Mouse (Mus musculus) ES-E14 (cell line): ENCODE data around the gene Trim9.

ENCODE experiments used
- CHD2 ChIP-seq: IDR thresholded peaks from 2 replicates; pipeline ENCODE4 v1.6.1; 2014; ENCODE audit warnings: mild to moderate bottlenecking, low read depth, low read length, inconsistent platforms
- HCFC1 ChIP-seq: IDR thresholded peaks from 2 replicates; pipeline ENCODE4 v1.6.1; 2012; ENCODE audit warnings: low read length, inconsistent platforms, borderline replicate concordance; ENCODE audit not compliant: insufficient read depth
- MAFK ChIP-seq: IDR thresholded peaks from 2 replicates; pipeline ENCODE4 v1.6.1; 2014; ENCODE audit warnings: mild to moderate bottlenecking, low read depth, low read length, inconsistent platforms; ENCODE audit not compliant: insufficient read depth
- ZC3H11A ChIP-seq: IDR thresholded peaks from 2 replicates; pipeline ENCODE4 v1.6.1; 2012; ENCODE audit warnings: low read depth, mild to moderate bottlenecking, inconsistent platforms, low read length, borderline replicate concordance
- ZNF384 ChIP-seq: IDR thresholded peaks from 2 replicates; pipeline ENCODE4 v1.6.1; 2012; ENCODE audit warnings: low read depth, low read length, inconsistent platforms

GRCm38 (mm10) chr12:70326393-70326792, 21.0 kb downstream of the Trim9 start:
- TF ChIP-seq CHD2 (no peak), ZNF384 (no peak), MAFK (no peak), ZC3H11A (no peak), HCFC1 (no peak)
